Mouse (Mus musculus) layer of hippocampus, postnatal 14 days (tissue): Measurements from ENCODE around the gene Rnase12. TPM values are rescaled to one million over a fixed set of nuclear protein-coding genes. Genes with fewer than 3 reads are reported as not detected.
"Not testable (repeated sequence)": the region's sequence is repeated elsewhere in the genome, so short reads cannot be mapped to it uniquely, and the experiment has no call there.

Source experiments
- DNase-seq, 2 experiments: peaks; one replicate each; pipeline ENCODE4 v3.0.0; 2021 to 2022; ENCODE audit warnings: low spot score in 2 of 2, mixed read lengths in 1 of 2
- total RNA-seq, 2 experiments: library from RNA; stranded (reverse); gene quantifications; 2 replicates each; pipeline ENCODE4 v1.2.3; 2021

Rnase12 gene
- total RNA-seq, 2 experiments from 2014 or later: not detected

- DNase-seq: no peak
Measured at GRCm38 (mm10) chr14:51024820-51025219, 32.6 kb downstream of the Rnase12 start.

DNA sequence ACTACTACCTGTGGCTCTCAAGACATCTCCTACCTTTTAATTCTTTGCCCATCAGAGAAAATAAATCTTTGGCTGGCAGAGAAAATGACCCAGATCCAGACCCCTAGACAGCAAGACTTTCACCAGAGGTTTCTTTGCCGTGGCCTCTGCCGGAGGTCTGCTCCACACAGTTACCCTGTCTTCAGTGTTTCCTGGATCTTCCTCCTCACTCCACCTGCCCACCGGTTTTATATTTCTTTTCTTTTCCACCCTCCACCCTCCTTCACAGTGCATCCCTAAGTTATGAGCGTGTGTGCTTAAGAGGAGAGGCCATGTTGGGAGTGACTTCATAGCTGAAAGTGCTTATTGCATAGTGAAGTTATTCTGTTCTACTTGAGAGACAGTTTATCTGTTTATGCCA is 34.0 kb downstream of the Rnase12 start:
- no peak for DNase-seq

DNA sequence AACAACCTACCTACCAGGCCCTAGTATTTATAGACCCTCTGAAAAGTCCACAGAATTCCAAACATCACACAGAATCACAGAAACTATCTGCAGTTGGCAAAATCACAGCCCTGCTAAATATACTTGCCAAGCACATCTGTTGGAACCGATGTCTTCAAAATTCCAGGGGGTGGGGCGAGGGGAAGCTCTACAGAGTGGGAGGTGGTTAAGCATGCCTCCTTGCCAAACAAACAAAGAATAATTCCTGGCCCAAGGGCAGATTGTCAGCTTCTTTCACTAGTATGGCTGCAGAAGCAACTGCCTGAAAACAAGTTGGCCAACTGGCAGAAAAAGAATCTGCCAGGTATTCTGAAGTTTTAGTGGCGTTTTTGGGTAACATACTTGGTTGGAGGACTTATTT is 40.2 kb downstream of the Rnase12 start:
- no peak for DNase-seq

GRCm38 (mm10) chr14:51015780-51016179 is 41.7 kb downstream of the Rnase12 start:
- DNase-seq: no peak

- DNase-seq: not testable (repeated sequence)
Measured at GRCm38 (mm10) chr14:51014724-51015123, 42.7 kb downstream of the Rnase12 start.

GRCm38 (mm10) chr14:51009572-51009971 is 47.9 kb downstream of the Rnase12 start:
- DNase-seq: no peak

- DNase-seq: no peak
Measured at GRCm38 (mm10) chr14:51008781-51009180, 48.7 kb downstream of the Rnase12 start.

DNA sequence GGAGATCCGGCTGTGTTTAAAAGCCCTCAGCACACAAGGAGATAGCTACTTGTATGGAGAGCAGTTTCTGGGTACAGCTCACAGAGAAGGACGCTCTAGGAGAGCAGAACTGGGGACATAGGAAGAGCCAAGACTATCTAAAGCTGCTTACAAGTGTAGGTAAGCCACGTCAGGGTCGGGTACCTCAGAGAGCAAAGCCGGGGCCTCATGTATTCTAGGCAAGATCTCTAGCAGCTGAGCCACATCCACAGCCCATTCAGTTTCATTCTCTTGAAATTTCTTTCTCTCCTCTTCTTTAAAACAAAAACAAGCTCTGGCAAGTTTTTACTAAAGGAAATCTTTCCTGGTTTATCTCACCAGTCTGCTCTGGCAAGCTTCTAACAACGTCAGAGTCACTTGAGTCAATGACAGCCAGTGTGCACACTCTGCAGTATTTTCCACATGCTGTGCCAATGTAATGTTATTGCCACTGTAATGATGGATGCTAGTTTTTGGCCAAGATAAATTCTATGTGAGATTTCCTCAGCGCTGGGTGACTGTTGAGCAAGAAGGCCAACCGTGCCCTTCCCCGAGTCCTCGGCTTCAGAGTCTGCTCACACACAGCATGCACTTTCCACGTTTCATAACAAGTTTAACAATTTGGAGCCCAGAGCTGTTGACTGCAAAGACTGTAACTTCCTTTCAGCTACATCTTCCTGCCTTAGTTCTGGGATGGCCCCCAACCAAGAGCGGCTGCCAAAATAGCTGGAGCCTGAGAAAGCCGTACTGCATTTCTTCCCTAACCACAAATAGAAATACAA is 49.3 kb downstream of the Rnase12 start:
- peak; percentile 34 to 59 for DNase-seq

DNA sequence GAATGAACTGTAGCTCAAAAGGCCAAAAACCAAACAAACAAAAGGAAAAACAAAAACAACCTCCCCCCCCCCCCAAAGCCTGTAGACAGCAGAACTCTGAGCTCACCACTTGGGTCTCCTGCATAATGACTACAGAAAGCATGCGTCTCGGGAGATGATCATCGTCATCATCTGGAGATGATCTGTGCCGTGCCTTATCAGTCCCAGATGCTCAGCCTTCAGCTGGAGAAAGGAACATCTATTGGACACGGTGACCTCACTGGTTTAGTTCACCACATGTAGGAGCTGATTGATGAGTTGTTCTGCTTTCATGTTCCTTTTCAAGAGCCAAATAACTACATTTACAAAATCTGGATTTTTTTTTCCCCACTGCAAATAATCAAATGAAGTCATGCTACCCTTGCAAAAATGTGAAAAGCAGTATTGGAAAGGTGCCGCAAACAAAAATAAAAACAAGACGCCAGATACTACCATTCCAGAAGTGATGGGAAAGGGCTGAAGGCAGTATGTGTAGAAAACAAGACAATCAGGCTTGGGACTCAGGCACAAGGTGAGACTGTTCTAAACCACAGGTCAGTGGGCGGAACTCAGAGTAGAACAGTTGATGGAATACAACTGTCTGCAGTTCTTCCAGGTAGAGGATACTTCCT is 50.2 kb downstream of the Rnase12 start, which contains the start of gene Rnase10:
Gene Rnase10, plus strand, starts transcription at position 600 of the 650 bp plus-strand sequence.
- no peak for DNase-seq

Other genes with a start within 250 kb of the Rnase12 start
- gene Ccnb1ip1, start 249.9 kb downstream of the Rnase12 start, total RNA-seq: 1 to 10 TPM in 1 of 2 experiments, under 1 TPM in 1; 0.28 to 1.9 TPM
- 10 to 100 TPM; 21.6 to 30.1 TPM for gene Parp2, start 249.8 kb downstream of the Rnase12 start, total RNA-seq
- gene Tep1, start 187.1 kb downstream of the Rnase12 start, total RNA-seq: 1 to 10 TPM; 2.7 to 6.1 TPM
- gene Klhl33, start 160.2 kb downstream of the Rnase12 start, total RNA-seq: 1 to 10 TPM; 2.4 to 2.5 TPM
- 10 to 100 TPM; 30.9 to 42.8 TPM for gene Osgep, start 132.8 kb downstream of the Rnase12 start, total RNA-seq
- gene Apex1, start 132.7 kb downstream of the Rnase12 start, total RNA-seq: 10 to 100 TPM; 66.3 to 71.3 TPM
- 10 to 100 TPM; 77.4 to 86.4 TPM for gene Pip4p1, start 126.8 kb downstream of the Rnase12 start, total RNA-seq
- 10 to 100 TPM; 11.8 to 14.8 TPM for gene Pnp, start 126.6 kb downstream of the Rnase12 start, total RNA-seq
- gene Gm49342, start 113.1 kb downstream of the Rnase12 start, total RNA-seq: 10 to 100 TPM; 11.5 to 20.3 TPM
- under 1 TPM; 0.52 to 0.92 TPM for gene Pnp2, start 101.7 kb downstream of the Rnase12 start, total RNA-seq
- under 1 TPM; 0.24 to 0.35 TPM for gene Rnase10, start 49.9 kb downstream of the Rnase12 start, total RNA-seq
- not detected for gene Rnase9, start 15.8 kb downstream of the Rnase12 start, total RNA-seq
- not detected for gene Rnase11, start 7.5 kb downstream of the Rnase12 start, total RNA-seq
- not detected for gene Olfr750, start 16.8 kb upstream of the Rnase12 start, total RNA-seq
- 10 to 100 TPM; 19.8 to 20.8 TPM for gene Rnase4, start 33.4 kb upstream of the Rnase12 start, total RNA-seq
- 1 to 10 TPM; 4.7 to 5.6 TPM for gene Ang, start 33.5 kb upstream of the Rnase12 start, total RNA-seq
- gene Eddm3b, start 56.8 kb upstream of the Rnase12 start, total RNA-seq: not detected
- under 1 TPM in 1 of 2 experiments, not detected in 1; 0.74 TPM for gene Rnase6, start 66.2 kb upstream of the Rnase12 start, total RNA-seq
- gene Rnase1, start 89.1 kb upstream of the Rnase12 start, total RNA-seq: 1 to 10 TPM; 1.0 to 1.1 TPM
- not detected for gene Rnase2b, start 104.6 kb upstream of the Rnase12 start, total RNA-seq
- gene Ang2, start 141.5 kb upstream of the Rnase12 start, total RNA-seq: not detected
- gene Ear14, start 145.7 kb upstream of the Rnase12 start, total RNA-seq: not detected
- not detected for gene Rnase2a, start 198.5 kb upstream of the Rnase12 start, total RNA-seq